Mouse (Mus musculus): Measurements from ENCODE around the gene Naga. TPM values are rescaled to one million over a fixed set of nuclear protein-coding genes. Genes with fewer than 3 reads are reported as not detected.

Naga gene
- total and polyA plus RNA-seq, 3 experiments = 17.7 to 28.2 (median 18.7) TPM

DNA sequence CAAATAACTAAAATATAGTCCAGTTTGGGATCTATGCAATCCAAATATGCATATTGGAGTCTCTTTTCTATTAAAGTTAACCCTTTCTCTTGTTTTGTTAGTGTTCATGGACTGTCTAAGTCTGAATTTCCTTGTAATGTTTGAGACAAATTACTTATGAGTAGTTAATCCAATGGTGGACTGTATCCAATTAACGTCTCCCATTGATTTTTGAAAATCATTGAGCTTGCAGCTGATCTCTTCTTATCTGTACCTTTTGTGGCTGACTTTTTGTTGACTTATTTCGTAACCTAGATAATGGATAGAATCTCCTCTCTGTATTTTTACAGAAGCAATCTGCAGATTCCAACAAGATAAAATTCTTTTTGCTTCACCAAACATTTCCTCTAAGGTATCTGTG lies 43.7 kb upstream of the Naga start:
- H3K4me3 ChIP-seq (replicated peaks in 1 of 3; ENCODE audit: low read depth in 2 of 3, low read length in 2 of 3, poor library complexity in 1 of 3) = no peak overlapping the region
- no peak overlapping the region for H3K9ac ChIP-seq (ENCODE audit: insufficient read depth, low read depth)
- DNase-seq (ENCODE audit: extremely low read depth) = no peak
- in situ Hi-C loops (cut with MboI; ENCODE audit: low pct_ligation_motif_present, low pct_unique_long_range_greater_than_20kb, low sequenced_read_pairs) (no loop called here), dilution Hi-C loops (cut with MboI; ENCODE audit: extremely low pct_ligation_motif_present, extremely low pct_unique_long_range_greater_than_20kb, low sequenced_read_pairs) (no loop called here)
- no peaks in the 10 kb centered on the region for H3K36me3 ChIP-seq (replicated peaks in 1 of 2; ENCODE audit: control insufficient read depth in 1 of 2, insufficient read depth in 1 of 2, low read length in 1 of 2)
- no peaks in the 10 kb centered on the region for H3K9me3 ChIP-seq (replicated peaks; ENCODE audit: low read length)
- no peak overlapping the region for H3K27ac ChIP-seq (ENCODE audit: insufficient read depth, low read depth)
- H3K4me2 ChIP-seq (ENCODE audit: insufficient read depth, low read depth, poor library complexity, severe bottlenecking) = no peak overlapping the region
- TF ChIP-seq E2F4 (IDR thresholded peaks at IDR 0.05; ENCODE audit: insufficient replicate concordance, low read depth, low read length) (no peak), MAZ (IDR thresholded peaks at IDR 0.05; ENCODE audit: low read depth, low read length) (no peak), JUN (IDR thresholded peaks at IDR 0.05; ENCODE audit: insufficient read depth, low read depth, low read length) (no peak), EP300 (IDR thresholded peaks at IDR 0.05; ENCODE audit: low read length) (no peak), NELFE (IDR thresholded peaks at IDR 0.05; ENCODE audit: low read depth, low read length) (no peak)
- peaks cover 84% of the 10 kb centered on the region for H3K27me3 ChIP-seq (replicated peaks)
- H3K4me1 ChIP-seq (ENCODE audit: control insufficient read depth in 1 of 2, insufficient read depth in 2 of 2) = peaks cover 6 to 13% of the 10 kb centered on the region in 2 experiments
- no peaks in the 10 kb centered on the region for H3K79me2 ChIP-seq (replicated peaks; ENCODE audit: control insufficient read depth, extremely low read depth, insufficient read depth, poor library complexity, severe bottlenecking)

DNA sequence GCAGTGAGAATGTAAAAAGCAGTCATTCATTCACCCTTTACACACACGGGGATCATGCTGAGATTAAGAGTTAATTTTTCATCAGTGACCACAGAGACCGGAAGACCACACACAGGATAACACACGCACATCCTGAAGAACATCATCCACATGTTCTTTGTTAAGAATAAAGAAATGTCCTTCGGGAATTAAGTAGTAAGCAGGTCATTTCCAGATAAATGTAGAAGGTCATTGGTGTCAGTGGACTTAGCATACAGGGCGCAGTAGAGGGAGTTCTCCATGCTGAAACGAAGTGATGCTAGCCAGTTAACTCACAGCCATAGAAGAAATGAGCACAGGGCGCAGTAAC lies 42.0 kb upstream of the Naga start:
- Histone ChIP-seq H3K36me3 (replicated peaks in 1 of 2; ENCODE audit: control insufficient read depth in 1 of 2, insufficient read depth in 1 of 2, low read length in 1 of 2) (no peaks in the 10 kb centered on the region), H3K4me3 (replicated peaks in 1 of 3; ENCODE audit: low read depth in 2 of 3, low read length in 2 of 3, poor library complexity in 1 of 3) (peak overlapping the region in 2 of 3 experiments; percentile 12 to 39), H3K4me2 (ENCODE audit: insufficient read depth, low read depth, poor library complexity, severe bottlenecking) (peak overlapping the region; percentile 82), H3K79me2 (replicated peaks; ENCODE audit: control insufficient read depth, extremely low read depth, insufficient read depth, poor library complexity, severe bottlenecking) (no peaks in the 10 kb centered on the region), H3K9ac (ENCODE audit: insufficient read depth, low read depth) (no peak overlapping the region), H3K9me3 (replicated peaks; ENCODE audit: low read length) (no peaks in the 10 kb centered on the region), H3K27me3 (replicated peaks) (peaks cover 93% of the 10 kb centered on the region), H3K27ac (ENCODE audit: insufficient read depth, low read depth) (no peak overlapping the region), H3K4me1 (ENCODE audit: control insufficient read depth in 1 of 2, insufficient read depth in 2 of 2) (peaks cover 6 to 13% of the 10 kb centered on the region in 2 experiments)
- no peak for TF ChIP-seq JUN (IDR thresholded peaks at IDR 0.05; ENCODE audit: insufficient read depth, low read depth, low read length)
- in situ Hi-C loops (cut with MboI; ENCODE audit: low pct_ligation_motif_present, low pct_unique_long_range_greater_than_20kb, low sequenced_read_pairs) = no loop called here
- dilution Hi-C loops (cut with MboI; ENCODE audit: extremely low pct_ligation_motif_present, extremely low pct_unique_long_range_greater_than_20kb, low sequenced_read_pairs) = no loop called here
- DNase-seq (ENCODE audit: extremely low read depth) = no peak

- H3K4me1 ChIP-seq (ENCODE audit: control insufficient read depth in 1 of 2, insufficient read depth in 2 of 2) = peaks cover 6 to 13% of the 10 kb centered on the region in 2 experiments
- dilution Hi-C loops (cut with MboI; ENCODE audit: extremely low pct_ligation_motif_present, extremely low pct_unique_long_range_greater_than_20kb, low sequenced_read_pairs) = no loop called here
- H3K4me2 ChIP-seq (ENCODE audit: insufficient read depth, low read depth, poor library complexity, severe bottlenecking) = peak within 1 kb of the TSS; percentile 82
- DNase-seq (ENCODE audit: extremely low read depth) = peak; percentile 29
- H3K36me3 ChIP-seq (replicated peaks in 1 of 2; ENCODE audit: control insufficient read depth in 1 of 2, insufficient read depth in 1 of 2, low read length in 1 of 2) = no peaks in the 10 kb centered on the region
- in situ Hi-C loops (cut with MboI; ENCODE audit: low pct_ligation_motif_present, low pct_unique_long_range_greater_than_20kb, low sequenced_read_pairs) = no loop called here
- peak within 1 kb of the TSS in 2 of 3 experiments; percentile 39 to 48 for H3K4me3 ChIP-seq (replicated peaks in 1 of 3; ENCODE audit: low read depth in 2 of 3, low read length in 2 of 3, poor library complexity in 1 of 3)
- H3K27ac ChIP-seq (ENCODE audit: insufficient read depth, low read depth) = no peak within 1 kb of the TSS
- 0 out of 2 replicates have a peak, but pooled peaks have one; percentile 9 for TF ChIP-seq MAZ (IDR thresholded peaks at IDR 0.05; ENCODE audit: low read depth, low read length)
- TF ChIP-seq JUND (conservative IDR thresholded peaks at IDR 0.05; ENCODE audit: low read depth, low read length) = no peak
- no peaks in the 10 kb centered on the region for H3K9me3 ChIP-seq (replicated peaks; ENCODE audit: low read length)
- no peaks in the 10 kb centered on the region for H3K79me2 ChIP-seq (replicated peaks; ENCODE audit: control insufficient read depth, extremely low read depth, insufficient read depth, poor library complexity, severe bottlenecking)
- H3K27me3 ChIP-seq (replicated peaks) = peaks cover 93% of the 10 kb centered on the region
- H3K9ac ChIP-seq (ENCODE audit: insufficient read depth, low read depth) = no peak within 1 kb of the TSS; the same call in 1 of the 2 replicates
These were observed 41.4 kb upstream of the Naga start, which contains the start of gene Cyp2d22 for GRCm38 (mm10) chr15:82379871-82380713. Gene Cyp2d22 (minus strand): TSS chr15:82380260.
